8 mouse cellular contexts compared by ENCODE assay signal in the genomic region with DNA sequence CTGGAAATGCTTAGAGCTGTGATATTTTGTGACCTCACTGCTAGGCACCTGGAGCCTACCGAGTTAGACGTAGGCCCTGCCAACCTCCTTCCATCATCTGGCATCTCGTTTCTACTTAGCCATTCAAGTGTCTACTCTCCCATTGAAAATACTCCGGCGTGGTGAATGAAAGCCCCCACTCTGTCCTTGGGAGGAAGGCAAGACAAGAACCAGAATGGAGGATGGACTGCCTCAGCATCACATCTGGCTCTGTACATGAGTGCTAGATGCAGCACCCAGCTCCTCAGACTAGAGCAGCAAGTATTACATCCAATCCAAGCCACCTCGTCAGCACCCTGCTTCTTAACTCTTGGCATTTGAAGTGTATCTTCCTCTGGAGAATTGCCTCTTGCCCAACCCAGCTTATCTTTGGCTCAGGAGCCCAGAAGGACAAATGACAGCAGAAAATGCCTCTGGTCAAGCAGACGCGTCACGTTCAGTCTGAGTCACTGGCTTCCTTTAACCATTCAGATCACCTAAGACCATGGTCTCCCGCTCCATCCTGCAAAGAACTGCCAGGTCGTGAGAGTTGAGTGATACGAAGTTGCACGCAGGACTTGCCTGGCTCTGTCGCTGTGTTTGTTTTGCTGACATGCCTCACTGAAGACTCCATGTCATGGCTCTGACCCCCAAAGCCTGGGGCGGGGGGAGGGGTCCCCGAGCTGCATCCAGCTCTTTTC.
DNase-seq lines count a peak whose midpoint lies in the region; ATAC-seq lines count a peak whose summit lies in the region.
"Had no signal": no experiment of that assay in that cellular context is flagged by ENCODE, and none has a peak within 500 bp of the region (broad histone marks: within the 10 kb centered on the region; RNA-seq: fewer than 3 reads in every experiment).

No protein-coding gene starts in this region.

- peak overlapping the region; percentile 26 for H3K4me3 ChIP-seq in lung, embryonic 15.5 days
- H3K4me3 ChIP-seq in embryonic facial prominence, embryonic 13.5 days: peak overlapping the region; percentile 31
- peak overlapping the region; percentile 39 for H3K4me3 ChIP-seq in hindbrain, embryonic 16.5 days (ENCODE audit: low read length)
- H3K4me3 ChIP-seq in neural tube, embryonic 15.5 days (replicated peaks): peak overlapping the region; percentile 40

- H3K27me3 ChIP-seq in lung, embryonic 15.5 days: no peaks in the 10 kb centered on the region
- peaks cover 3% of the 10 kb centered on the region; the same call in 1 of the 2 replicates for H3K27me3 ChIP-seq in embryonic facial prominence, embryonic 13.5 days
- no peaks in the 10 kb centered on the region for H3K27me3 ChIP-seq in hindbrain, embryonic 16.5 days (replicated peaks; ENCODE audit: control insufficient read depth, insufficient read depth, low read length)
- H3K27me3 ChIP-seq in neural tube, embryonic 15.5 days (replicated peaks): no peaks in the 10 kb centered on the region

- H3K9ac ChIP-seq in lung, embryonic 15.5 days: no peak overlapping the region
- H3K9ac ChIP-seq in embryonic facial prominence, embryonic 13.5 days: peak overlapping the region; percentile 61
- H3K9ac ChIP-seq in hindbrain, embryonic 16.5 days (ENCODE audit: low read depth, low read length): peak overlapping the region; percentile 56
- peak overlapping the region; percentile 34; the same call in 1 of the 2 replicates for H3K9ac ChIP-seq in neural tube, embryonic 15.5 days (replicated peaks)
- H3K9ac ChIP-seq: liver, embryonic 14.5 days had no signal

- 0 out of 2 replicates have a peak, but pooled peaks have one; percentile 14 for ATAC-seq in lung, embryonic 15.5 days (ENCODE audit: borderline replicate concordance, extremely low read depth, low FRiP score, low TSS enrichment)
- no peak for ATAC-seq in embryonic facial prominence, embryonic 13.5 days (ENCODE audit: insufficient number of reproducible peaks, insufficient read depth, low FRiP score, low TSS enrichment, low read depth)
- ATAC-seq in hindbrain, embryonic 16.5 days: no peak; the same call in 1 of the 2 replicates
- ATAC-seq in neural tube, embryonic 15.5 days (ENCODE audit: low FRiP score): peak; percentile 52; the same call in 1 of the 2 replicates

- no peak overlapping the region for H3K27ac ChIP-seq in lung, embryonic 15.5 days
- no peak overlapping the region for H3K27ac ChIP-seq in embryonic facial prominence, embryonic 13.5 days
- peak overlapping the region; percentile 63 for H3K27ac ChIP-seq in hindbrain, embryonic 16.5 days (ENCODE audit: low read depth, low read length)
- peak overlapping the region; percentile 81 for H3K27ac ChIP-seq in neural tube, embryonic 15.5 days (replicated peaks)
- H3K27ac ChIP-seq: liver, embryonic 14.5 days had no signal

- H3K4me1 ChIP-seq in lung, embryonic 15.5 days: no peaks in the 10 kb centered on the region
- peaks cover 8% of the 10 kb centered on the region for H3K4me1 ChIP-seq in embryonic facial prominence, embryonic 13.5 days
- peaks cover 6% of the 10 kb centered on the region for H3K4me1 ChIP-seq in hindbrain, embryonic 16.5 days (ENCODE audit: control insufficient read depth, insufficient read depth, low read depth, low read length)
- H3K4me1 ChIP-seq in neural tube, embryonic 15.5 days: peaks cover 21% of the 10 kb centered on the region

- DNase-seq in lung, postnatal 10 days: no peak
- DNase-seq in cerebellum, adult 11 months: no peak
- no peak for DNase-seq in kidney, postnatal 10 days

- H3K36me3 ChIP-seq in lung, embryonic 15.5 days: no peaks in the 10 kb centered on the region
- no peaks in the 10 kb centered on the region for H3K36me3 ChIP-seq in embryonic facial prominence, embryonic 13.5 days
- H3K36me3 ChIP-seq in hindbrain, embryonic 16.5 days (ENCODE audit: control insufficient read depth, insufficient read depth, low read length): no peaks in the 10 kb centered on the region
- no peaks in the 10 kb centered on the region for H3K36me3 ChIP-seq in neural tube, embryonic 15.5 days

- H3K9me3 ChIP-seq in lung, embryonic 15.5 days: no peaks in the 10 kb centered on the region
- H3K9me3 ChIP-seq in embryonic facial prominence, embryonic 13.5 days: no peaks in the 10 kb centered on the region
- no peaks in the 10 kb centered on the region for H3K9me3 ChIP-seq in hindbrain, embryonic 16.5 days (ENCODE audit: control insufficient read depth, low read length)
- no peaks in the 10 kb centered on the region for H3K9me3 ChIP-seq in neural tube, embryonic 15.5 days (replicated peaks)

- WGBS in lung, embryonic 15.5 days: 43% methylated on average over 16 of the region's 16 CpGs
- WGBS in embryonic facial prominence, embryonic 13.5 days: 57% methylated on average over 16 of the region's 16 CpGs
- 45% methylated on average over 16 of the region's 16 CpGs for WGBS in hindbrain, embryonic 16.5 days
- 64% methylated on average over 16 of the region's 16 CpGs for WGBS in neural tube, embryonic 15.5 days

- peak overlapping the region; percentile 56 for H3K4me2 ChIP-seq in lung, embryonic 15.5 days
- peak overlapping the region; percentile 55 for H3K4me2 ChIP-seq in embryonic facial prominence, embryonic 13.5 days
- H3K4me2 ChIP-seq in hindbrain, embryonic 16.5 days (ENCODE audit: low read length): peak overlapping the region; percentile 63
- peak overlapping the region; percentile 64 for H3K4me2 ChIP-seq in neural tube, embryonic 15.5 days

Comparison
In these comparisons a context has a peak if more than half of its experiments do, and no peak if none do; other contexts are left out.
1. ATAC-seq: peak in lung, embryonic 15.5 days (single experiment) and neural tube, embryonic 15.5 days (single experiment); none in embryonic facial prominence, embryonic 13.5 days (single experiment) and hindbrain, embryonic 16.5 days (single experiment).
2. H3K27ac ChIP-seq: peak in hindbrain, embryonic 16.5 days (single experiment) and neural tube, embryonic 15.5 days (single experiment); none in lung, embryonic 15.5 days (single experiment) and embryonic facial prominence, embryonic 13.5 days (single experiment).
3. Peak in every context shown above with its lines, with median percentiles within 50 percentile points of each other: H3K4me2 ChIP-seq and H3K4me3 ChIP-seq.